Mouse (Mus musculus): Measurements from ENCODE around the gene Ccdc24.

Ccdc24 gene

DNA sequence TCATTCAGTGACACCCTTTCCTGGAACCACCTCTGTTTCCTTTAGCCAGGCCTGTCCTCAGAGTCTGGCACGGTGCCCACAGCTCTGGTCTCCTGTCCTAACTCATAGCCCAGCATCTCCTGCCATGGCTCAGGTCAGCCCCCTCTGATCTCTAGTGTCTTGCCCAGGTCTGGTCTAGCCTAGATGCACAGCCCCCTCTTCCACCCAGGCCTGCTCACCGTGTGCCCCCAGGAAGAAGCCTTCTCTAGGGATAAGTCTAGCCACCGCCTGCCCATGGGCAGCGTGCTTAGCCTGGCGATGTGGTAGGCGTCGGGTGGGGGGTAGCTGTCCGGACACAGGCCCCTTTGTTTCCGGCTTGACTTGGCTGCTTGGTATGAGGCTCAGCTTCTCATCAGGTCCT is 17.2 kb downstream of the Ccdc24 start:
- DNase-seq (ENCODE audit: low spot score): no peak

DNA sequence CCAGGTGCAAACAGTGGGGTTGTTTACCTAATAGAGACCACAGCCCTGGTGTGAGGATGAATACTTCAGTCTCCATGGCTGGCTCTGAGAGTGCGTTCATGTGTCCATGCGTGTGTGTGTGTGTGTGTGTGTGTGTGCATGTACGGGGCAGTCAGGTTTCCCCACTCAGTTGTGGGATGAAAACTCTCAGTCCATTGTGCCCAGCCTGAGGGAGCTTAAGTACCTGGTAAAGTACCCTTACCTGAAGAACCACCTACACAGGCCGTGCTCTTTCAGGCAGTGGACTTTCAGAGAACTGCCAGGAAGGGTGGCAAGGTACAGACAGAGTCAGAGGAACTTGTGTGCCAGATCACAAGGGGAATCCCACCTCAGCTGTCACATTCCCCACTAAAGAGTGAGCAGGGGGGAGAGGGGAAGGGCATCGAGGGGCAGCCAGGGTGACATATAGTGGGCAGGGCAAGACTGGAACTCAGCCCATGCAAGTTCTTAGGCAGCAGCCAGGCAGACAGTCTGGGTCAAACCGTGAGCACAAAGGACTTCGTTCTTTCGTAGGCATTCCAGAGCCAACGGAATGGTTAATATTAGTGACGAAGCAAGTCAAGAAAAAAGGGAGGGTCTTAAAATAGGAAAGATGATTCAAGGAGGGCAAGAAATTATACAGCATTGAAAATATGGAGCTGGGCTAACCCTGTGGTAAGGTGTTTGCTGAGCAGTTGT is 20.0 kb downstream of the Ccdc24 start:
- DNase-seq (ENCODE audit: low spot score): no peak

DNA sequence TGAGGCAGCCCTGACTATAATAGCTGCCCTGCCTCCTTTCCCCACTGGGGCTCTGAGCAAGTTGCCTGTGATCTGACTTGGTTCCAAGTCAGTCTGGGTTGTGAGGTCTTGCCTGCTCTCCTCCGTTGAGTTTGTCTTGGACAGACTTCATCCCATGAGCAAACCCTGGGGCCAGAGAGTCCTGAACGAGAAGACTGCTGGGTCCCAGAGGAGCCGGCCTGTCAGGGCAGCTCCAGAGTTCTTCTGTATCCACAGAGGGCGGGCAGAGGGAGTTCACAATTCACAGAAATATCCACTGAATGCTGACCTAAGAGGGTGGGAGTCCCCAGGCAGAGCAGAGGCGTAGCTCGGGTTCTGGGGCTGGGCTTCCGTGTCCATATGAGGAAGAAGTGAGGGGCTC is 21.5 kb downstream of the Ccdc24 start:
- no peak for DNase-seq (ENCODE audit: low spot score)

DNA sequence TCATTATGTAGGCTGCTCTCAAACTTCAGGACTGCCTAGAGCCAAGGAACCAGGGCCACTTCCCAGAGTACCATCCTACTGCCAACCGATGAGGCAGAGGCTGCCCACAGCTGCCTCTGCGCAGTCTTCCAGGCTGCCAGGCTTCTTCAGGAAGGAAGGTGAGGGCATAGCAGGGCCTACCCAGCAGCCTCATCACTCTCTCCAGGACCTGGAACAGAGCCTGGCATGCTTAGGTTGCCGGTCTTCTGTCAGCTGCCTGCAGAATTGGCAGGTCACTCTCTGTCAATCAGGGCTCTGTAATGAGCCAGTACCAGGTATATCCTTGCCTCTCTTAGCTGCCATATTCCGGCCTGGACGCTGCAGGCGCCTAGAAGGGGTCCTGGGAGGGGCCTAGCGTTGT is 22.2 kb downstream of the Ccdc24 start:
- DNase-seq (ENCODE audit: low spot score): no peak

DNA sequence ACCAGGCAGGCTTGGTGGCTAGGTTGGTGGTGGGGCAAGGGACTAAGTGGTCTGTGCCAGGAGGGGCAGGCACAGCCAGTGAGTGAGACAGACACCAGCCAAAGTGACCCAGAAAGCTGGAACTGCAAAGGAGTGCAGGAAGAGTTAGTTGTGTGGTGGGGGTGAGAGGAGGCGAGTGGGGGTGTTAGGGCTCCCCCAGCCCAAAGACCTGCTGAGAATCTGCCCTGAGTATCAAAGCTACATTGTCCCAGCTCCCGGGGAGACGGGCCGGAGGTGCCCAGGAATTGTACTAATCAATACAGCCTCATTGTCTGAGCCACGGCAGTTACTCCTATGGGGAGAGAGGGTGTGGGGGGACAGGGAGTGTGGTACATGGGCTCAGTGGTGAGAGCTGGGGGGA is 22.9 kb downstream of the Ccdc24 start:
- DNase-seq (ENCODE audit: low spot score): no peak

DNA sequence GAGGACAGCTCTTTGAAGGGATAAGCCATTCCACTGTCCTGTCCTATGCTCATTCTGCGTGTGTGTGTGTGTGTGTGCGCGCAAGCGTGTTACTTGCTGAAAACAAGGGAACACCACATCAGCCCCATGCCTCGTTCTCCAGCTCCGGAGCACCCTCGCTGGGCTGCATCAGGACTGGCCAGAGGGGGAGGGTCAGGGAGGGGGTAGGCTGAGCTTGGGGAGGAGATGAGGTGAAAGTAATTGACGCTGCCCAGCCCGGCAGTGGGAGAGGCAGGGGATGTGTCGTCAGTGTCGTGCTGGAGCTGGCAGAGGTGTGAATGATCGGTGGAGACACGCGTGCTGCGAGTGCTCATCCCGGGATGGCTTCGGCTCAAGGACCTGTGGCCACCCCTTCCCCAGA is 23.3 kb downstream of the Ccdc24 start:
- no peak for DNase-seq (ENCODE audit: low spot score)

DNA sequence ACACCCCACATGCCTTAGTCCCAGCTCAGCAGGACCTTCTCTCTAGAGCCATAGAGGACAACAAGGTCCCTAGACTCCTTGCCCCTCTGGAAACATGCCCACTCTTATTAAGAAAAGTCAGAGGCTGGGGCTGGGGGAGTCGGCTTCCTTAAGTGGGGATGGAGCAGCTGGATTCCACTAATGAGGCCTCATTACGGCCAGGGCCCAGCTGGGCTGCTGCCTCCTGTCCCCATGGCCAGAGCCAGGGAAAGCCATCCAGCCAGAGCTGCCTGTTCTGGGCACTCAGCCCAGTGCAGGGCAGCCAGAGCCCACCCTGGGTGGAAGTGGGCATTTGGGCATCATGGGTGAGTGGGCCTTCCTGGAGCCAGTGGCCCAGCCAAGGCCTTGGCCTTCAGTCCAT is 25.3 kb downstream of the Ccdc24 start:
- no peak for DNase-seq (ENCODE audit: low spot score)

DNA sequence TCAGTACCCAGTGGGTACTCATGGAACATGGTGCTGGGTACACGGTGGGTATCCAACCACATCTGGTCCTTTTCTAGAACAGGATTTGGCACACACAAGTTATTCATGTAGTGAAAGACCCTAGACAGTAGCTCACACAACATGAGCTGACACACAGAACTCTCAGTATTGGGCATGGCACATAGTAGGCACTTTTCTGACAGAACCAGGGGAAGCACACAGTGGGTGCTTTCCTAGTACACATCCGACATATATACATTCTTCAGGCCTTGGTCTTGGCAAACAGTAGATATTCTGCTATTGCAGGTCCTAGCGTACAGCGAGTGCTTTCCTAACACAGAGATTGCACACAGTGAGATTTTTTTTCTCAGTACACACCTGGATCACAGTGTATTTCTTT is 26.1 kb downstream of the Ccdc24 start:
- no peak for DNase-seq (ENCODE audit: low spot score)

DNA sequence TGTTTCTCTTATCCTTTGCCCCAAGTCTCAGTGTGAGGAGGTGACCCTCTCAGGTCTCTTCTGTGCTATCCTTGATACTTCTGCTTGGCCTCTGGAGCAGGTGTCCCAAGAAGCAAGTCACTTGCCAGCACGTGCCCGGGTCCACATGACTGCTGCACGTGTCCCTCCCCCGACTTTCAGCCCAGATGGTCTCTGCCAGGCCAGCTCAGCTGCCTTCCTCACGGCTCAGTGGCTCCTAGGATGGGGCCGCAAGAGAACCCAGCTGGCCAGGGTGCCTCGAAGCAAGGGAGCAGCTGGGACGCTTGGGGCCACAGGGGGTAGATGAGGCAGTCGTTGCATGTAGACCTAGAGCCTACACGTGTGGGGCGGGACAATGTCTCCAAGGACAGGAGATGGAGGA is 27.0 kb downstream of the Ccdc24 start:
- DNase-seq (ENCODE audit: low spot score): no peak

DNA sequence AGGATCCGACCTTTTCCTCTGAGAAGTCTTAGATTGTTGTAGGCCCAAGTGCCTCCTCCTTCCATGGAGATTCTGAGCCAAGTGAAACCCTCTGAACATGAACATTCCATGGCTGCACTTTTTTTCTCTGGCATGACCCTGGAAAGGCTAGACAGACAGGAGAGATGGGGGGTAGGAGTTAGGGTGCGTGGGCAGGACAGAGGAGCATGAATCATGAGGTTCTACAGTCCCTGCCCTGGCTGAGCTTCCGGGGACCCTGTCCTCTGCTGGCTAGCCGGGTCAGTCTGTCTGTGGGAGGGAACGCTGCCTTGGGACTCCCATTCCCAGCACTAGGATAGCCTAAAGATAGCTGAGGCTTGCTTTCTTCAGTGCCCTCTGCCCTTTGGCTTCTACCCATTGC is 27.9 kb downstream of the Ccdc24 start:
- no peak for DNase-seq (ENCODE audit: low spot score)

DNA sequence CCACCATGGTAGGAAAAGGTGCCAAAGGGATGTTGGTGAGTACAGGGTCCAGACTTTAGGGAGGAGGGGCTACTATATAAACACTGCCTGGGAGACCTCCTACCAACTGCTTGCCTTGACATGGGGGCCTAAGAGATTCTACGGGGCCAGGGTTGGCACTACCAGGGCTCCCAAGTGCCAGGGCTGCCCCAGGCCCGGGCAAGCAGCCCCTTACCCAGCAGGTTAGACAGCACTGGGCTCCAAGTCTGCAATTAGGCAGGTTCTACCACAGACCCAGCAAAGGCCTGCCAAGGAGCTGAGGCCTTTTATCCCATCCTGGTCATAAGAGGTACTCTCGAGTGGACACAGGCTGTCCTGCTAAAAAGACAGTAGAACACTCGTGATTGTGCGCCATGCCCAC is 29.3 kb downstream of the Ccdc24 start:
- DNase-seq (ENCODE audit: low spot score): no peak

DNA sequence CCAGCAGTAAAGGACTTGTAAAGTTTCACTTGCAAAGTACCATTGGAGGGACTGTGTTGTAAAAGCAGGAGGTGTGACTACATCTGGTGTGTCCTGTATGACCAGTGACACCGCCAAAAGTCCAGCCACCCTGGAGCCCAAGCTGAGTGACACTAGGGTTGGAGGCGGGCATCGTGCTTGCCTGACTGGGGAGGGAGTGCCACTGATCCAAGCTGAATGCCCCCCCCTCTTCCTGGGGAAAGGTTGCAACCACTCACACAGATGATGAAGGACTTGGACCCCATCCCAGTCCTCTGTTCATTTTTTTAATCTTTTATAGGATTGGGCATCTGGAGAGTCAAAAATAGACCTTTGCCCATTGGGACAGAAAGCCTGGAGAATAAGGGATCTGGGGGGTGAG is 30.8 kb downstream of the Ccdc24 start:
- no peak for DNase-seq (ENCODE audit: low spot score)

DNA sequence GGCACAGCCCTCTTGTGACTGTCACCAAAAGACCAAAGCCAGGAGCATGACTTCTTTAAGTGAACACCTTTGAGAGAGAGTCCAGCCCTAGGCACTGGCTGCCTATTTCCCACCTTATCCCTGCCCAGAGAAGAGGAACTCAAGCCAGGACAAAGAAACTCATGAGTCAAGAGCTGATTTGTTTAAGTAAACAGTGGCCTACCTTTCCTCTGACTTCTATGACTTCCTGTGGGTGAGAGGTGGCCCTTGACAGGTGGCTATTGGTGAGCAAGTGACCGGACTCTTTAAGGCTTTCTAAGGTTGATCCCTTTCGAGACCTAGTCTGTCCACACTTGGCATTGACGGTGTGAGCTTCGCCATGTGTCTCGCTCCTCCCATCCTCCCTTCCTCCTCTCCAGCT is 31.5 kb downstream of the Ccdc24 start:
- DNase-seq (ENCODE audit: low spot score): no peak

DNA sequence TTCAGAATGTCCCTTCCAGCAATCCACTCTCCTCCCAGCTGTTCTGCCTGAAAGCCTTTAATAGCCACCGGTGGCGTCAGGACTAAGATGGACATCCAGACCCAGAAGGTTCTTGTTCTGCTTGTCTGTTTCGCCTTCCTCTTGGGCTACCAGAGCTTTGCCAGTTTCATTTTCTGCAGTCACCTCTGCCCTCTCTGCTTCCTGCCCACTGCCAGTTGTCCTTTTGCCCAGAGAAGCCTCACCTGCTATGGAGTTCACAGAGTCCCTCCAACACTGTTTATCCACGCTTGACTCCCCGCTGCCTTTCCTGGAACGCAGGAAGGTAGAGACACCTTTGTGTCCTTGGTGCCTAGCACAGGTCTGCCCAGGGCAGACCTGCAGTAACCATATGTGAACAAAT is 33.0 kb downstream of the Ccdc24 start:
- no peak for DNase-seq (ENCODE audit: low spot score)

DNA sequence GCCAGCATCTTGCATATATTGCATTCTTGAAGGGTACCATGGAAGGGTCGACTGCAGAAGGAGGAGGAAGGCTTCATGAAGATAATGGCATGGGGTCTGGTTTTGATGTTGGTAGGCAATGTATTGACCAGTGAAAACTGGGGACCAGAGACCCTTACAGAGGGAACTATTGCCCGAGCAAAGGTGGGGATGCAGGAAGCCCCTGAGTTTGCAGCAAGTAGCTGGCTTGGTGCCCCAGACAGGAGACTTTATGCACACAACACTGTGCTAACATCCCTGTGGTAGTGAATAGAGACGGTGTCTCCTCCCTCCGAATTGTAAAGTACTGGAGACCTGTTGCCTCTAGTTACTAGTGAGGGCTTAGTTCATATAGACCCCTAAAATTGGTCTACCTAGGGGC is 35.1 kb downstream of the Ccdc24 start:
- DNase-seq (ENCODE audit: low spot score): no peak

DNA sequence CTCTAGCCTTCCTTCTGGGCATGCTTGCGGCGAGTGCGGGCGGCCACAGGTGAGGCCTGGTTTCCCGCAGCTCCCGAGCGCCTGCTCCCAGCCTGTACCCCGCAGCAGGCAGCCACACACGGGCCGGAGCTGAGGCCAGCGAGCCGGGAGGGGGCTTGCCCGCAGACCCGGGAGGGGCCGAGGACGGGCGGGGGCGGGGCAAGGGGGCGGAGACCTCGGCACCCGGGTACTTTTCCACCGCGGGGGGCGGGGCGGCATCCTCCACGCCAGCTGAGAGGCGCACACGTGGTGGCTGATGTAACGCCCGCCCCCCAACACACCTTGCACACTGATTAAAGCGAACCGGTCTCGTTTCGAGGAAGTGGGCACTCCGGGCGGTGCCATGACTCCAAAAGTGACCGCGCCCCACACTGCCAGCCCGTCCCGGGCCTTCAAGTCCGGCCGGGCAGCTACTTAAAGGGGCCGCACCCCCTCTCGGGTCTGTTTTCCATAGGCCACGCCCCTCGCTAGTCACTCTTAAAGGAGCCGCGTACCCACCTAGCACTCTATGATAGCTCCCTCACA is 36.1 kb downstream of the Ccdc24 start:
- DNase-seq (ENCODE audit: low spot score): peak; percentile 89

DNA sequence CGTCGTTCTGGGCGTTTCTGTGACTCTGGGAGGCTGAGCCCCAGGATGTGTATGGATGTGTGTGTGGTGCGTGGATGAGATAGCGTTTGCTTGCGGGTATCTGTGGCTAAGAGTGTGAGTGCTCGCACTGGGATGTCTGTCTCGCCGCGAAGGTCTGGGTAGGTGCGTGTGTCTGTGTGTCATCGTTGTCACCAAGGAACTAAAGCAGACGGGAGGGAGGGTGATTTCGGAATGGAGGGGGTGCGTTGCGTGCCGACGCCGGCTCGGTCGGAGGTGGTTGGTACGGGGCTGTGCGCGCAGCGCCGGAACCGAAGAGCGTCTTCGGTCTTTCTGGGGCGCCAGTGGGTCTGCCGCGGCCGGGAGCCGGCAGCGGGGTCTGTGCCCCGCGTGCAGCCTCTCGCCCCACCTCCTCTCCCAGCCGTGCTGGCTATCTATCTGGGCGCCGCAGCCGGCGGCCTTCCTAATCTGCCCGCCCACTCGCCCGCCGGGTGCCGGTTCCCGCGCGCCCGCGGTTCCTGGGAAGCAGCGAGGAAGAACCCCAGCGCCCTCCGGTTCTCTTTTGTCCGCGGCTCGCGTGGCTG is 36.7 kb downstream of the Ccdc24 start:
- DNase-seq (ENCODE audit: low spot score): peak; percentile 64

DNA sequence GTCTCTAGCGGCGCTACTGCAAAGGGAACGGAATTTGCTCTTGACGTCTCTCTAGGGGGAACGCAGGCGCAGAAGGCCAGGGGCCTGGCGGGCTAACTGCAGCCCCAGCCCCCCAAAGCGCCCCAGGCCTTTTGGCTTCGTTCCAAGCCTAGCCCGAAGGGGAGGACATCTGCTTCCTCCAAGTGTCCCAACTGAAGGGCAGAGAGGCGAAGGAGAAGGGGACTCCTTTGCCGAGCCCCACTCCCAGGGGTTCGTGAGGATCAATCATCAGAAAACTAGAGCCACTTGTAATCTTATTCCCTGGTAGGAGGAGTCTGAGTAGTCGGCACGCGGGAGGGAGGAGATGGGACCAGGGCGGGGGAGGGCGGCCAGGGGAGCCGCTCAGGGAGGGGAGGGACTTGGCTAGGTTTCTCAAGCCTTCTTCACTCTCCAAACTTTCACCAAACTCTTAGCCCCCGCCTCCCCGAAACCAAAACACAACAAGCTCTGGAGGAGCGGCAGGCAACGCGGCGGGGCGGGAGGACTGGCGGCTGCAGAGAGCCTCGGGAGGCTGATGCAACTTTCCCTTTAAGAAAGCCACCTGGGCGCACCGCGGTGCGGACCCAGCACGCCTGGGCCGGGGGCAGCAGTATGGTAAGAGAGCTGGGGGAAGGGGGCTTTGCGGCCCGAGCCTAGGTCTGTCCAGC is 37.4 kb downstream of the Ccdc24 start:
- peak; percentile 78 for DNase-seq (ENCODE audit: low spot score)

DNA sequence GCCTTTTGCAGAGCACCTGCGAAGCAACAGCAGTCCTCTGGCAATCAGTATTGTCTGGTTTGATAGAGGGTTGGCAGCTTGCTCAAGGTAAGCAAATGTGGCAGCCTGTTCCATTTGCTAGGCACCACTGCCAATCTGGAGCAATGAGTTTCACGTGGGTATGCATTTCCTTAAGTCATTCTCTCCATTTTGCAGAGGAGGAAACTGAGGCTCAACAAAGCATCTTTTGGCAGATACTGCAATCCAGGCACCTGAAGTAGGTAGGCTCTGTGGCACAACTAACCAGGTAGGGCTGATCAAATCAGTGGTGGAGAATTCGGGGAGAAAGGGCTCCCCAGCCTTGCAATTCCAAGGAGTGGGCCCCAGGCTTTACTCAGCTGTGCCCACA is 37.9 kb downstream of the Ccdc24 start, which contains the start of gene Slc6a9:
Gene Slc6a9 (plus strand): TSS at position 50 of the 388 bp plus-strand sequence.
- no peak for DNase-seq (ENCODE audit: low spot score)

DNA sequence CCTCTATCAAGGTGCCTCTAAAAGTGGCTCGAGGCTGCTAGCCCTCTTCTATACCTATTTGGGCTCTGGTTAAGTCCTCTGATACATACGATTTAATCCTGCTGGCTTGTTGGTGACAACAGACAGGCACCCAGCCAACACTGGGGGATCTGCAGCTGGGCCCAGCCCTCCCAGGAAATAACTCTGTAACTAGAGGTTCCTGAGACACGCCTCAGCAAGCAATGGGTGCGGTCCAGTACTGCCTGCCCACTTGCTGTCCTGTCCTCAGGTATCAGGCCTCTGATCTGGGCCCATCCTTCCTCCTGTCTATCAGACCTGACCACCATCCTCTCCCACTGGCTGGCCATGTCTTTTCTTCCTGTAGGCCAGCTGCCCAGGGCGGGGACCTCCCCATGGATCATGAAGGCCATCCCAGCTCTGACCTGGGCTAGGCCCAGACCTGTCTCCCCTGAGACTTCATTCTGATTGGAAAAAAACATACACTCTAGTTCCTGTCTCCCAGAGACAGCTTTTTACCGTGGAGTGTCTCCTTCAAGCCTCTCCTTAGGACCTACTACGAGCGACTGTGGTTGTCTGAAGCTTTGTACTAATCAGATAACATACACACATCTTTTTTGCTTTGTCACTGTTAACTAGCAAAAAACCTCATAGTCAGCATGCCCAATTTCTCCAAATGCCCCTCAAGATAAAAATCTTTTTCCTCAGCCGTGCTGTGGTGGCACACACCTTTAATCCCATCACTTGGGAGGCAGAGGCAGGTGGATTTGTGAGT is 40.3 kb downstream of the Ccdc24 start:
- DNase-seq (ENCODE audit: low spot score): no peak

DNA sequence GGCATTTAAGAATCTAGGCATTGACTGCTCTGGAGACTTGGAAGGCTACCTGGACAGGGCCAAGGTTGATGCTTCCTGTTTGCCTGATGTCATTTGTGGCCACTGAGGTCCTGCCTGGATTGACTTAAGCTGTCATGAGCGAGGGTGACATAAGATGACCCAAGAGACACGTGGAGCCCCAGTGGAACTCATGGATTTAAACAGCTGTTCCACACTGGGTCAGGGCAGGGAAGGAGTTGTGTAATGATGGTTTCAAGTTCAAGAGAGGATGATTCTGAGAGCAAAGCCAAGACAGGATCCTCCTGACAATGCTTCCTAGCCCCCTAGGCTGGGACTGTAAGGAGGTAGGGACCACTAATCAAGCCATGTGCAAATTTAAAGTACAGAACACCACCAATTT is 40.9 kb downstream of the Ccdc24 start:
- no peak for DNase-seq (ENCODE audit: low spot score)

DNA sequence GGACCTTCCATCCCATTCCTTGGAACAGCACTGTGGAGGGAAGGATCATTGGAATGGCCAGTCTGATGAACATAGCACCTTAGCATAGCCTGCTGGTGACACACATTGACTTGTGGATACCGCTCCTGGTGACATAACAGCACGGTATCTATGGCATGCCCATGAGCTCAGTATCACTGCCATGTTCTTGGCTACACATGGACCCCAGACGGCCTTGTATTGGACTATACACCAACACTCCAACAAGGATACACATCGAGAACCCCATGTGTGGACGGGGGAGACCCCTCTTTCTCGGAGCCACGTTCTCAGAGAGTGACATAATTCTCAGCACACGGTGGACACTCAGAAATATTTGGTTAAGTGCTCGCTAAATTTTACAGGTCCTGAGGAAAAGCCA is 41.6 kb downstream of the Ccdc24 start:
- DNase-seq (ENCODE audit: low spot score): no peak
